Mouse (Mus musculus) monocyte, adult 59 days (primary cell): ENCODE results near the gene Alg2. TPM values are rescaled to one million over a fixed set of nuclear protein-coding genes. Genes with fewer than 3 reads are reported as not detected.

ENCODE experiments used
- total RNA-seq, 2 experiments: library from RNA; stranded (reverse); gene quantifications; one replicate each; pipeline ENCODE4 v1.2.4; 2023

Alg2 gene
- 1 to 10 TPM; 6.5 to 6.7 TPM for total RNA-seq

GRCm38 (mm10) chr4:47473968-47474729, at the start of gene Alg2, which contains the start of gene Sec61b:
TSS of gene Alg2 (minus strand) at chr4:47474333.
TSS of gene Sec61b (plus strand) at chr4:47474658.

Other genes starting within 250 kb of the Alg2 start
- 100 to 1,000 TPM; 115 to 122 TPM for gene Tgfbr1, start 121.1 kb downstream of the Alg2 start, total RNA-seq
- gene Sec61b, start 325 bp upstream of the Alg2 start, total RNA-seq: 100 to 1,000 TPM; 169 to 195 TPM